Mouse (Mus musculus) cerebellum, adult 9-11 months (tissue): ENCODE measurements around the gene Acot8.

ENCODE experiments used
- DNase-seq: peaks from one replicate; pipeline ENCODE4 v3.0.0; 2022

The Acot8 gene

DNA sequence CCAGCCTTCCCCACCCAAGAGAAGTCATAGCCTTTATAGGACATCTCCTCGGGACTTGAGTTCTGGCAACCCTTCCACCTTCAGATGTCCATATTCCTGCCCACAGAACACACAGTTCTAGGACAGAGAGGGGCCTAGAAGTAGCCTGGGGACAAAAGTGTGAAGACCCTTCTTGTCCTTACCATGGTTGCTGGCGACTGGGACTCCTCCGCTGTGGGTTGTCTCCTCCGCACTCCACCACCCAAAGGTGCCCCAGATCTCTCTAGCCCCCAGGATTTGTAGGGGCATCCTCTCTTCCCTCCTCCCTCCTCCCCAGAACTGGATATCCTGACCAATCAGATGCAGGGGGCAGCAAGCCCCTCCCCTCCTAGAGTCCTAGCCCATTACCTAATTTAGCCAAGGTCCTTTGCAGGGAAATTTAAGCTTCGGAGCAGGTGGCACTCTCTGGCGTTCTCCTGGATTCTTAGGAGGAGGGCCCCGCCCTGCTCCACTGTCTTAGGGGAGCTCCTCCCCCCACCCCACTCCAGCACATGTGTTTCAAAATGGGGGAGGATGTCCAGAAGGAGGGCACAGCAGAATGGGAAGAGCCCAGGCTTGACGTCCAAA lies 25.1 kb downstream of the Acot8 start, which contains the start of gene Tnnc2:
TSS of gene Tnnc2 (minus strand) at position 487 of the 606 bp plus-strand sequence.
- DNase-seq: no peak

GRCm38 (mm10) chr2:164778809-164779208 lies 25.9 kb downstream of the Acot8 start:
- peak; percentile 48 for DNase-seq

GRCm38 (mm10) chr2:164778015-164778287 lies 26.7 kb downstream of the Acot8 start:
- no peak for DNase-seq

DNA sequence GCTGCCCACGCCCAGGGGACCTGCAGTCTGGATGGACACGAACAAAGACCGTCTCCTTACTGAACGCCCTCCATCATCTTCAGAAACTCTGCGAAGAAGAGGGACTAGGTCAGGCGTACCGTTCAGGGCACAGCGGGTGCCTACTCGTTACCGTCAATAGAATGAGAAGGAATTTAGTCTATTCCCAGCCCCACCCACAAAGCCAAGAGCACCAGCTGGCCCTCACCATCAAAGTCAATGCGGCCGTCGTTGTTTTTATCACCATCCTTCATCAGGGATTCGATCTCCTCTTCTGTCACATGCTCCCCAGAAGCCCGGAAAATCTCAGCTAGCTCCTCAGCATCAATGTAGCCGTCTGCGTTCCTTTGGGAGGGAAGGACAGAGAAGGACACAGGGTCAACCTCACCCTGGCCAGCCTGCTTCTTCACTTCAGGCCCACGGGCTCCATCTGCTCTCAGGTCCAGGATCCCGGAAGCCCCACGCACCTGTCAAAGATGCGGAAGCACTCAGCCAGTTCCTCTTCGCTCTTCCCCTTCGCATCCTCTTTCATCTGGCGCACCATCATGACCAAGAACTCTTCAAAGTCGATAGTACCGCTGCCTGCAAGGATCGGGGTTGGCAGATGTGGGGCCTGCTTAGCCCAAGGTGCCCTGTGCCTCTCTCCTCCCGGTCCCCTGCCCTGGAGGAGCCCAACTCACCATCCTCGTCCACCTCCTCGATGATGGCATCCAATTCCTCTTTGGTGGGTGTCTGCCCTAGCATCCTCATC lies 27.3 kb downstream of the Acot8 start:
- DNase-seq: no peak

GRCm38 (mm10) chr2:164776801-164777200 lies 27.9 kb downstream of the Acot8 start:
- DNase-seq: no peak

DNA sequence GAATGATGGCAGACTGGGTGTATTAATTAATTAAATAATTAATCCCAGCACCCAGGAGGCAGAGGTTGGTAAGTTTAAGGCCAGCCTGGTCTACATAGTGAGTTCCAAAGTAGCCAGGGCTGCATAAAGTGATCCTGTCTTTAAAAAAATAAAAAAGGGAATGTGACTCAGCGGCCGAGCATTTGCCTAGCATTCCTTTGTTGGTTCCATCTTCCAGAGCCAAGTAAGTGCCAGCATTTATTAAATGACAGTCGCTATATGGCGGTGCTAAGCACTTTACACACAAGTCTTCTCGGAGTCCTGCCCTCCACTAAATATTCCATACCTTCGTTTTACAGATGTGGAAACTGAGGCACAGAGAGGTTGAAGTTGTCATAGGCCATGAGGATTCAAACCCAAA lies 28.6 kb downstream of the Acot8 start:
- no peak for DNase-seq

DNA sequence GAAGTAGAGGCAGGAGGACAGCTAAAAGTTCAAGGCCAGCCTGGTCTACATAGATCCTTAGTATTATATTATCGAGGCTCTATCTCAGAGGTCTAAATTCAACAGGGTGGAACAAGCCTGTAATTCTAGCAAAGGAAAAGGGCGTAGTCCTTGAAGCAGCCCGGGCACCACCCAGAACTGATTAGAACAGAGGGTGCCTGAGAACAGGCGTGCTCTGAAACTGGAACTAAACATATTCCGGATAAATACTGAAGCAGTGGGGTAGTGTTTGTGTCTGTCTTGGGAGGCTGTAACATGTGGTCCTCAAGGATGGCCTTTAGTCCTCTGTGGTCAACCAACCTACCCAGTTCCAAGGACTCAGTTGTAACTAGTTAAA lies 30.7 kb downstream of the Acot8 start:
- DNase-seq: no peak

DNA sequence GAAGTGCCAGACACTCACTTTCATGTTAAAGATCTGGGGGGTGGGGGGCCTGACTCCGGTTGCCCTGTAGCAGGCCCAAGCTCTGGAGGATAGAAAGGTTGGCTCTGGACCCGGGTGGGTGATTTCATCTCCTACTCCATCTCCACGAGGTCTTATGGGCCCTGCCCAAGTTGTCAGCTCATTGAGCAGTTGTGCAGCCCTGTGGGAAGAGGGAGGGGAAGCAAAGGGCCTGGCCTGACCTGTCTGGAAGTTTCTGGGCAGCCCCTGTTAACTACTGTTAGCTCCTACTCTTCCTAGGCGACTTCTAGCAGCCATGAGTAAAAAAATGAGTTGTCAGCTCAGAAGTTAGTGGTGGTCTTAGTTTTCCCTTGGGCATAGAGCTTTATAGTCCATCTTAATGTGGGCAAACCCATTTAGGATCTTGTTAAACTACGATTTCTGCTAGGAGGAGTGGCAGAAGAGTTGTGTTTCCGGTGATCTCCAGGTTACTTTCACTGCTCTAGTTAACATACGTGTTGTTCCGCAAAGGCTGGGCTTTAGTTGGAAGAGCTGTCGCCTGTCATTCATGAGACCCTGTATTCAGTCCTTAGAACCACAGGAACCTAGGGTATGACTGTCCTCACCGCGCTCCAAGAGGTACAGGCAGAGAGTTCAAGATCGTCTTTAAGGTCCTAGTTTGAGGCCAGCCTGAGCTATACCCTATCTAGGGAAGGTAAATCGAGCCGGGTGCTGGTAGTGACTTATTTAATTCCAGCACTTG lies 31.3 kb downstream of the Acot8 start:
- DNase-seq: no peak

DNA sequence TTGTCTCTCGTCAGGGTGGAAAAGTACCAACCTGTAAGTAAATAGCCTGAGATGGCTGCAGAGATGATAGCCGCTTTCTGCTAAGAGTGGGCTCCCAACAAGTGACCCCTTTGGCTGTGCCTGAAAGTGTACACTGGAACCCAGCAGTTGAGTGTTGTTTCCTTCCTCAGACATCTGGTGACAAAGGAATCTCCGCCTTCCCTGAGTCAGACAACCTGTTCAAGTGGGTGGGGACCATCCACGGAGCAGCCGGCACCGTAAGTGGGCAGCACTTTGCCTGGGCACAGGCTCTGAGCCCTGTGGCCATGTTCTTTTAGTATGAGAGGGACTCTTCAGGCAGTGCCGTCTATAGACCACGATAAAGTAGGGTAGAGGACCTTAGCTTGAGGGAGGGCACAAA lies 33.6 kb downstream of the Acot8 start:
- no peak for DNase-seq

DNA sequence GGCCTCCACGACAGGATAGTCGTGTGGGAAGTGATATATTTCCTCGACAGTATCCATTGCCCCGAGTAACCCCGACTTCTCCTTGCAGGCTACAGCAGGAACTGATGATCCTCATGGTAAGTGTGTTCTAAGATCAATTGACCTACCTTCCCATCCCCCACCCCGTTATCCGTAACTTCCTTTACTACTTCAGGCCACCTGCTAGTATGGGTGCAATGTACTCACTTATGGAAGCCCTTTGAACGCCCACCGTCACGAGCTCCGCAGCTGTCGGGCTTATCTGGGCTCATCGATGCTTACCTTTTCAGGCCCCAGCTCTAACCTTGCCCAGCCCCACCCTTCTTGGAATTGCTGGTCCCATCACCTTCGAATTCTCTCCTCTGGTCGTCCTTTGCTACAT lies 34.4 kb downstream of the Acot8 start:
- no peak for DNase-seq

- peak; percentile 98 for DNase-seq
These were observed 35.2 kb downstream of the Acot8 start, which contains the start of gene Ube2c for GRCm38 (mm10) chr2:164769258-164770037. Gene Ube2c (plus strand): TSS chr2:164769898.

DNA sequence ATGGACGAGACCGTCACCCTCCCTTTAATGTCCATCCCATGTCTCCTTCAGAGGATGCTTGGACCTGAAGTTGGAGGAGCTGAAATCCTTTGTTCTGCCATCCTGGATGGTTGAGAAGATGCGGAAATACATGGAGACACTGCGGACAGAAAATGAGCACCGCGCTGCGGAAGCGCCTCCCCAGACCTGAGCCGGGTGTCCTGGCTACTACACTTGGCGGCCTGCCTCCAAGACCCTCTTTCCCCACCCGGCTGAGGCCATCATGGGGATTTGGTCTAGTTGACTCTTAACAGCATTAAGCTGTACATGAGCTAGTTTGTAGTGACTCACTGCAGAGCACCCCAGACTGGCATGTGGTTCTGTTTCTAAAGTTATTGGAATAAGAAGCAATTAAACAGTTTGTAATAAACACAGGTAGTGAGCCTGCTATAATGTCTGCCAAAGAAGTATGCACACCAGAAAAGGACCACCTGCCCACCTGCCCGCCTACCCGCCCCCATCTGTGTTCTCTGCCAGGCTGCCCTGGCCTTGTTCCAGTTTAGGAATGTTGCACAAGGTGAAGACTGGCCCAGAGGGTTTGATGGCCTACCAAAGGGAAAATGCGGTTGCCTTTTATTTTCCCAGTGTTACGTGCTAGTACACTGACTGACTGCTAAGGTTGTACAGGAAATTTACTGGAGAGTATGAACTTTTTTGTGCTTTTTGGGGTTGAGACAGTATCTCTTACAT lies 36.7 kb downstream of the Acot8 start:
- no peak for DNase-seq

- DNase-seq: no peak
These were observed 38.8 kb downstream of the Acot8 start for GRCm38 (mm10) chr2:164765841-164766240.

DNA sequence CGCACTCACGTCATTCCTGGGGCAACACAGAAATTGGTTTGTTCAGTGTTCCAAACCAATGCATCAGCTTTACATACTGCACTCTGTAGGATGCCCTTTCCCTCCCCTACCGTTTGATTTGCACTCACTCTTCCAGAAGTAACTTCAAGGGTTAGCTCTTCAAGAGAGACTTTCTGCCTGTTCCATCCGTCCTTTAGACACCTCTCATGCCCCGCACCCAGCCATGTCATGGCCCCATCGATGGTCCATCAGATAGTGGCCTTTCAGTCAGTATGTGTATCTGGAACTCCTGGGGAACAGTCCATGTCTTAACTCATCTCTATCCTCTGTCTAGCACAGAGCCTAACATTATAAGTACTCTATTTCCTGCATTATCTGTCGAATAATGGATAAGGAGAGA lies 42.1 kb downstream of the Acot8 start:
- no peak for DNase-seq

- no peak for DNase-seq
These were observed 42.7 kb downstream of the Acot8 start for GRCm38 (mm10) chr2:164761971-164762370.

GRCm38 (mm10) chr2:164761502-164761901 lies 43.2 kb downstream of the Acot8 start:
- peak; percentile 39 for DNase-seq

GRCm38 (mm10) chr2:164760059-164760833 lies 44.4 kb downstream of the Acot8 start:
- no peak for DNase-seq

GRCm38 (mm10) chr2:164758692-164759091 lies 46.0 kb downstream of the Acot8 start:
- DNase-seq: no peak

DNA sequence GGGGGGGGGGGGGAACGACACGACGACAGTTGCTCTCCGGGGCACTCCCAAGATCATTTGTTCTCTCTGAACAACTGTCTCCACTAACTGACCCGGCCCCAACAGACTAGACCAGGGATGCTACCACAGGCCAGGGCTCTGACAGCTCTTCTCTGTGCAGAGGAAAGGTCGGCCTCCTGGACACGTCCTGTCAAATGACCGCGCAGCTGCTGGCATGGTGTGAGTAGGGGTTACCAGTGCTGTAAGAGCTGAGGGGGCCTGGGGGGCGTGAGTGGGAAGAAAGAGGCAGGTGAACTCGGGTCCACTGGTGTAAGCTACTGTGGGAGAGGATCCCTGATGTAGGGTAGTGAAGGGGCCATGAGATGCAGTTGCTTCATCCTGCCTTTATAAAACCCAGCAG lies 46.8 kb downstream of the Acot8 start:
- no peak for DNase-seq

DNA sequence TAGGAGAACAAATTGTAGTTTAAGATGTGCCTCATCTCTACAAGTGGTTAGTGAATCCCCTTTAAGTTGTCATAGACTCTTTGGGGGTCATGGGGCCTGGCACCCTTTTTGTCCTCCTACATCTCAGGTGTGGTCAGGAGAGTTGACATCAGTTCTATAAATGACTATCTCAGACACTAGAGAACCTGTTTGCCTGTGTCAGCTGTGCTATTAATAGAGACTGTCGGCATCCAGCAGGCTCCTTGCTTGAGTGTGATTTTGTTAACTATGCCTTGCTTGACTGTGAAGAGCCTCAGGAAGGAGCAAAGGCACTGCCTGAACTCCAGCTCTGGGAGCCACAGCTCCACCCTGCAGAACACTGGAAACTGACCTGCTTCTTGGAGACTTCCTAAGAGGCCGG lies 49.9 kb downstream of the Acot8 start:
- no peak for DNase-seq

GRCm38 (mm10) chr2:164754105-164754504 lies 50.6 kb downstream of the Acot8 start:
- no peak for DNase-seq

DNA sequence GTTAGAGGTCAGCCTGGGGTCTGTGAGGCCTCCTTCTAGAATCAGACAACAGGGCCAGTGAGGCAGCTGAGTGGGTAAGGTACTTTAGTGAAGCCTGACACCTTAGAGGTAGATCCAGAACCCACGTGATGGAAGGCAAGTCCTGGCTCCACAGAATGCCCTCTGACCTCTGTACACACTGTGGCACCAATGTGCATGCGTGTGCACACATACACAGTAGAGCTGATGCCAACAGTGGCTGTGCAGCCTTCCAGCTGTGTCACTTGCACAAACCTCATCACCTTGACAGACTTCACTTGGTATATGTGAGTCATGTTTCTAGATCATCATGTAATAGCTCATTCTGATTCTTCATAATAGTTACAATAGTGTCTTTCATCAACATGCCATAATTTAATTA lies 52.2 kb downstream of the Acot8 start:
- DNase-seq: no peak
